Mouse (Mus musculus) left cerebral cortex, postnatal 36 days (tissue): ENCODE data around the gene Lix1l. TPM values are rescaled to one million over a fixed set of nuclear protein-coding genes. Genes with fewer than 3 reads are reported as not detected.
"Not testable (repeated sequence)": the region's sequence is repeated elsewhere in the genome, so short reads cannot be mapped to it uniquely, and the experiment has no call there.

Experiments used
- DNase-seq, 2 experiments: peaks; one replicate each; pipeline ENCODE4 v3.0.0; 2021 to 2022; ENCODE audit warnings: low spot score in 2 of 2, mixed read lengths in 1 of 2
- intact Hi-C: fragments of 180-260 bp; cut with DNase I; formaldehyde crosslinking; loops from one replicate; pipeline ENCODE4 v1.15.1; 2025
- total RNA-seq, 2 experiments: library from RNA; stranded (reverse); gene quantifications; 2 replicates each; pipeline ENCODE4 v1.2.3; 2021

Gene Lix1l
- total RNA-seq, 2 experiments from 2014 or later = 17.3 to 18.3 TPM

- no peak for DNase-seq
- intact Hi-C loops = loop anchor here (2.0 kb wide), 1 partner anchor 27 kb away; the partner anchor contains the start of gene Rbm8a
Measured at GRCm38 (mm10) chr3:96601941-96602703, 1.2 kb downstream of the Lix1l start.

GRCm38 (mm10) chr3:96602704-96603084 lies 1.7 kb downstream of the Lix1l start:
- no peak for DNase-seq
- intact Hi-C loops = loop anchor here (2.0 kb wide), 1 partner anchor 26 kb away; the partner anchor contains the start of gene Rbm8a

- intact Hi-C loops = loop anchor here (2.0 kb wide), 1 partner anchor 25 kb away; the partner anchor contains the start of gene Rbm8a
- no peak for DNase-seq
Measured at GRCm38 (mm10) chr3:96603311-96603710, 2.4 kb downstream of the Lix1l start.

- DNase-seq, intact Hi-C loops: not testable (repeated sequence)
Measured at GRCm38 (mm10) chr3:96606007-96606406, 5.1 kb downstream of the Lix1l start.

GRCm38 (mm10) chr3:96606618-96607017 lies 5.7 kb downstream of the Lix1l start:
- DNase-seq = no peak
- intact Hi-C loops = no loop called here

GRCm38 (mm10) chr3:96617941-96618340 lies 17.0 kb downstream of the Lix1l start:
- no peak for DNase-seq
- intact Hi-C loops = no loop called here

- DNase-seq = no peak
- intact Hi-C loops = no loop called here
Measured at GRCm38 (mm10) chr3:96623201-96623600, 22.3 kb downstream of the Lix1l start.

- peak; percentile 96 to 97 for DNase-seq
- intact Hi-C loops = loop anchor here (2.0 to 10.0 kb wide), 2 partner anchors 27 to 45 kb away; no protein-coding TSS in a partner anchor
Measured at GRCm38 (mm10) chr3:96629729-96630600, 29.0 kb downstream of the Lix1l start, which contains the start of gene Rbm8a. Gene Rbm8a, plus strand, starts transcription at chr3:96629933.

- DNase-seq = no peak
- intact Hi-C loops = loop anchor here (10.0 kb wide), 1 partner anchor 47 kb away; no protein-coding TSS in a partner anchor
Measured at GRCm38 (mm10) chr3:96632058-96632457, 31.1 kb downstream of the Lix1l start.

- DNase-seq = no peak
- intact Hi-C loops = loop anchor here (2.0 to 10.0 kb wide), 2 partner anchors 49 to 83 kb away; no protein-coding TSS in a partner anchor
Measured at GRCm38 (mm10) chr3:96634015-96634414, 33.1 kb downstream of the Lix1l start.

GRCm38 (mm10) chr3:96634928-96635879 lies 34.3 kb downstream of the Lix1l start, which contains the start of the genes Pex11b and Gm42957:
Gene Pex11b, plus strand, starts transcription at chr3:96635376.
Gene Gm42957, plus strand, starts transcription at chr3:96635474.
- intact Hi-C loops = loop anchor here (2.0 to 10.0 kb wide), 2 partner anchors 50 to 84 kb away; no protein-coding TSS in a partner anchor
- peak; percentile 93 to 94 for DNase-seq

GRCm38 (mm10) chr3:96635906-96636305 lies 35.0 kb downstream of the Lix1l start:
- no peak for DNase-seq
- intact Hi-C loops = loop anchor here (2.0 to 10.0 kb wide), 2 partner anchors 51 to 85 kb away; no protein-coding TSS in a partner anchor

GRCm38 (mm10) chr3:96636448-96636847 lies 35.5 kb downstream of the Lix1l start:
- intact Hi-C loops = loop anchor here (10.0 kb wide), 1 partner anchor 52 kb away; no protein-coding TSS in a partner anchor
- no peak for DNase-seq

- intact Hi-C loops = loop anchor here (10.0 kb wide), 1 partner anchor 54 kb away; no protein-coding TSS in a partner anchor
- DNase-seq = peak; percentile 26 to 35
Measured at GRCm38 (mm10) chr3:96639219-96639618, 38.3 kb downstream of the Lix1l start.

GRCm38 (mm10) chr3:96645018-96645649 lies 44.2 kb downstream of the Lix1l start, which contains the start of gene Itga10:
Gene Itga10, plus strand, starts transcription at chr3:96645584.
- DNase-seq = no peak
- intact Hi-C loops = no loop called here

GRCm38 (mm10) chr3:96647365-96647764 lies 46.4 kb downstream of the Lix1l start:
- intact Hi-C loops = no loop called here
- DNase-seq = no peak

GRCm38 (mm10) chr3:96660901-96661300 lies 60.0 kb downstream of the Lix1l start:
- intact Hi-C loops = no loop called here
- DNase-seq = no peak

GRCm38 (mm10) chr3:96662731-96663316 lies 61.9 kb downstream of the Lix1l start:
- intact Hi-C loops = no loop called here
- DNase-seq = no peak
